In genomic region chr4:138464667-138465353, GRCm38 (mm10) we compare ENCODE assay signal across 8 mouse cellular contexts. TPM values are rescaled to one million over a fixed set of nuclear protein-coding genes. Genes with fewer than 3 reads are reported as not detected.
DNase-seq lines count a peak whose midpoint lies in the region; ATAC-seq lines count a peak whose summit lies in the region.

No protein-coding gene starts in this region.

- WGBS in hindbrain, embryonic 16.5 days = 3% methylated on average over 18 of the region's 22 CpGs

- H3K4me1 ChIP-seq in hindbrain, embryonic 16.5 days (ENCODE audit: control insufficient read depth, insufficient read depth, low read depth, low read length) = peaks cover 45% of the 10 kb centered on the region

- peak overlapping the region; percentile 39 for H3K4me2 ChIP-seq in hindbrain, embryonic 16.5 days (ENCODE audit: low read length)

- no peaks in the 10 kb centered on the region for H3K9me3 ChIP-seq in hindbrain, embryonic 16.5 days (ENCODE audit: control insufficient read depth, low read length)

- peak overlapping the region; percentile 17 for H3K9ac ChIP-seq in hindbrain, embryonic 16.5 days (ENCODE audit: low read depth, low read length)

- ATAC-seq in hindbrain, embryonic 16.5 days = peak; percentile 79

- peak overlapping the region; percentile 65 for H3K27ac ChIP-seq in hindbrain, embryonic 16.5 days (ENCODE audit: low read depth, low read length)

- no peaks in the 10 kb centered on the region for H3K27me3 ChIP-seq in hindbrain, embryonic 16.5 days (replicated peaks; ENCODE audit: control insufficient read depth, insufficient read depth, low read length)

- H3K4me3 ChIP-seq in hindbrain, embryonic 16.5 days (ENCODE audit: low read length) = no peak overlapping the region

- peak; percentile 71 for DNase-seq in layer of hippocampus, adult 9-11 months
- no peak for DNase-seq in layer of hippocampus, adult 8-10 months (ENCODE audit: low spot score in 2 of 2)
- DNase-seq in brain, adult 2 months (ENCODE audit: low read depth, low spot score) = peak; percentile 64
- peak; percentile 70 for DNase-seq in gastrocnemius, postnatal 25 days
- DNase-seq in liver = peak; percentile 80
- DNase-seq in natural killer cell, adult 2 months (ENCODE audit: low spot score in 2 of 2) = peak; percentile 22 to 36
- DNase-seq in thymus, postnatal 25 days = no peak

- no peaks in the 10 kb centered on the region for H3K36me3 ChIP-seq in hindbrain, embryonic 16.5 days (ENCODE audit: control insufficient read depth, insufficient read depth, low read length)

RNA-seq across cellular contexts. Expression of gene Camk2n1, which starts 10.7 kb away (rescaled TPM):
- 100 to 1,000 TPM; 317 to 356 (median 337) TPM for total RNA-seq in layer of hippocampus, adult 8-10 months (2022)
- total RNA-seq in gastrocnemius, postnatal 25 days (2021) = 1 to 10 TPM; 4.2 to 5.5 TPM
- polyA plus RNA-seq in hindbrain, embryonic 16.5 days (2015; fragmentation: Nextera tagmentation; extraction: Ambion mirVana) = 15.5 and 16.7 TPM in 2 replicates

RNA-seq across cellular contexts. Expression of gene Mul1, which starts 30.3 kb away (rescaled TPM):
- total RNA-seq in layer of hippocampus, adult 8-10 months (2022) = 10 to 100 TPM; 51.3 to 62.9 (median 55.8) TPM
- 10 to 100 TPM; 41.5 to 43.0 TPM for total RNA-seq in gastrocnemius, postnatal 25 days (2021)
- polyA plus RNA-seq in hindbrain, embryonic 16.5 days (2015; fragmentation: Nextera tagmentation; extraction: Ambion mirVana) = 21.6 and 23.7 TPM in 2 replicates

Comparison
In these comparisons a context has a peak if more than half of its experiments do, and no peak if none do; other contexts are left out.
1. DNase-seq: peak in layer of hippocampus, adult 9-11 months (single experiment), brain, adult 2 months (single experiment), gastrocnemius, postnatal 25 days (single experiment), liver (single experiment) and natural killer cell, adult 2 months (2 of 2); none in layer of hippocampus, adult 8-10 months (0 of 2) and thymus, postnatal 25 days (single experiment).
2. RNA of gene Camk2n1, which starts 10.7 kb away (total RNA-seq): 317 to 356 TPM in layer of hippocampus, adult 8-10 months; 4.2 to 5.5 TPM in gastrocnemius, postnatal 25 days; every median in the first group is over 10 times any median in the second.